Mouse (Mus musculus) heart, embryonic 13.5 days (tissue): ENCODE data around the gene Fan1. TPM values are rescaled to one million over a fixed set of nuclear protein-coding genes. Genes with fewer than 3 reads are reported as not detected.

ENCODE experiments used
- ATAC-seq: fragments of 200-750 bp; cut with Nextera tagmentation; 2 replicates; pipeline ENCODE4 v1.8.0; 2017; ENCODE audit warnings: moderate TSS enrichment; ENCODE audit not compliant: insufficient number of reproducible peaks, low FRiP score, low TSS enrichment; ENCODE audit errors: extremely low read depth
- H3K27ac ChIP-seq: fragments of 300-500 bp; sonication (generic); replicated peaks from 2 replicates; pipeline ENCODE4 v1.5.1; 2015; ENCODE audit warnings: moderate library complexity, mild to moderate bottlenecking, inconsistent platforms
- H3K27me3 ChIP-seq: fragments of 300-500 bp; sonication (generic); replicated peaks from 2 replicates; pipeline ENCODE4 v1.6.1; 2015; ENCODE audit warnings: mild to moderate bottlenecking, inconsistent platforms
- H3K36me3 ChIP-seq: fragments of 300-500 bp; sonication (generic); 2 replicates; pipeline ENCODE4 v1.6.1; 2015; ENCODE audit warnings: mild to moderate bottlenecking, inconsistent platforms
- H3K4me1 ChIP-seq: fragments of 300-500 bp; sonication (generic); 2 replicates; pipeline ENCODE4 v1.6.1; 2015; ENCODE audit warnings: inconsistent platforms
- H3K4me2 ChIP-seq: fragments of 300-500 bp; sonication (generic); 2 replicates; pipeline ENCODE4 v1.6.1; 2015; ENCODE audit warnings: inconsistent platforms, mild to moderate bottlenecking, moderate library complexity
- H3K4me3 ChIP-seq: fragments of 300-500 bp; sonication (generic); 2 replicates; pipeline ENCODE4 v1.5.1; 2015; ENCODE audit warnings: moderate library complexity, mild to moderate bottlenecking, inconsistent platforms
- H3K9ac ChIP-seq: fragments of 300-500 bp; sonication (generic); 2 replicates; pipeline ENCODE4 v1.6.1; 2015; ENCODE audit warnings: inconsistent platforms, mild to moderate bottlenecking, moderate library complexity
- H3K9me3 ChIP-seq: fragments of 300-500 bp; sonication (generic); 2 replicates; pipeline ENCODE4 v1.6.1; 2016; ENCODE audit warnings: inconsistent platforms
- WGBS: fragments of 180-500 bp; shearing (Covaris S2); methylation state at CpG from one replicate; pipeline ENCODE4 v1.1.7; 2015; ENCODE audit warnings: mixed read lengths; 5-methylcytosine and 5-hydroxymethylcytosine counted together
- polyA plus RNA-seq: library from polyadenylated mRNA; unstranded; fragments of >200 nt; fragmentation: Nextera tagmentation; extraction: Ambion mirVana; gene quantifications from 2 replicates; pipeline ENCODE4 v1.2.1, GENCODE M21; 2015

The Fan1 gene
- polyA plus RNA-seq, 1 experiment from 2014 or later, result 4.7 TPM

DNA sequence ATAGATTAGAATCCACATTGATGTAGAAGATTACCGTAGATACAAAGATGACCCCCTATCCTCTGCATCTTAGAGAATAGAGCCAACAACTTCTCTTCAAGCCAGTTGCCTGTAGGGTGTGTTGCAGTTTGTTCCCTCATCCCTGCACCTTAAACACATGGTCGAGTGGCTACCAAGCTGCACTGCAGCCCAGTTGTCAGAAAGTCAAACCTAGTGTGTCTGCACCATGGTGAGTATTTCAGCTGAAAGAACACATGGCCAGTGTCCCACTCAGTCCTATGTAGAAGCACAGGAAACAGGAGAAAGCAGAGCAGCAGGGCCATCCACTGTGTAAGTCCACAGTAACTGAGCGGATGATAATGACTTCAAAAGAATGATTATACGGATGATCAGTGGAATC, 46.4 kb downstream of the Fan1 start:
- Histone ChIP-seq H3K27ac (no peak overlapping the region), H3K9me3 (no peaks in the 10 kb centered on the region), H3K9ac (no peak overlapping the region), H3K27me3 (no peaks in the 10 kb centered on the region), H3K4me1 (no peaks in the 10 kb centered on the region), H3K36me3 (peaks cover 55% of the 10 kb centered on the region), H3K4me3 (no peak overlapping the region), H3K4me2 (no peak overlapping the region)
- ATAC-seq, result no peak
- WGBS, result 79% methylated on average over 4 of the region's 4 CpGs

DNA sequence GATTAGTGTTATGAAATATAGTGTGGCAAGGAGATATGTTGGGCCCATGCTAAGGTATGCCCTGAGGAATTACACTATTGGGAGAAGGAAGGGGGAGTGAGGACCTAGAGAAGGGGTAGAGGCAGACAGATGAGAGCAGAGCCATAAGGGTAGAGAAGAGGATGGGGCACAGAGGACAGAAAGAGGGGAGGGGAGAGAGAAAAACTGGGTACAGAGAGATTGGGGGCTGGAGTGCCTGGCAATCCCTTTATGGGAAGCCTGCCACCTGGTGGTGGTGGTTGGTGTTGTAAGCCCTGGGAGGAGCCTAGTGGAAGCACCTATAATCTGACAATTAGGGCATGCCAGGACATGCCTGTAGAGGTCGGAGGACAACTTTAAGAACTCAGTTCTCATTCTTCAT, 47.0 kb downstream of the Fan1 start:
- Histone ChIP-seq H3K9ac (no peak overlapping the region), H3K4me3 (no peak overlapping the region), H3K27ac (no peak overlapping the region), H3K4me2 (no peak overlapping the region), H3K4me1 (no peaks in the 10 kb centered on the region), H3K27me3 (no peaks in the 10 kb centered on the region), H3K36me3 (peaks cover 58% of the 10 kb centered on the region), H3K9me3 (no peaks in the 10 kb centered on the region)
- WGBS, result 13% methylated on average over 1 of the region's 1 CpGs
- no peak for ATAC-seq

DNA sequence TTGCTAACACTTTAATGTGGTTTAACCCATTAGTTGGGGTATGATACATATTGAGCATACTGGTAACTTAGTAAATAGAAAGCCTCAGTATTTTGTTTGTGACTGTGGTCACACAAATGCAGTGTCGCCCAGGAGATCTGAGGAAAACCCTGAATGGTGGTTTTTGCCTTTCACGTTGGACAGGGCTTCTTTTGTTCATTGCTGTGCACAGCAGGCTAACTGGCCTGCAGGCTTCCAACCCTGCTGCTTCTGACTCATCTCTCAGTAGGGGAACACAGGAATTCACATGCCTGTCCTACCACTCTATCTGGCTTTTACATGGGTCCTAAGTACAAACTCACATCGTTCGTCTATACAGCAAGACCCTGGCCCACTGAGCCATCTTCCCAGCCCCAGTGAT, 52.2 kb downstream of the Fan1 start:
- no peak overlapping the region for H3K4me3 ChIP-seq
- peaks cover 74% of the 10 kb centered on the region for H3K36me3 ChIP-seq
- no peaks in the 10 kb centered on the region for H3K4me1 ChIP-seq
- H3K9me3 ChIP-seq, result no peaks in the 10 kb centered on the region
- H3K4me2 ChIP-seq, result no peak overlapping the region
- 83% methylated on average over 4 of the region's 4 CpGs for WGBS
- ATAC-seq, result no peak
- H3K27ac ChIP-seq, result no peak overlapping the region
- H3K27me3 ChIP-seq, result no peaks in the 10 kb centered on the region
- H3K9ac ChIP-seq, result no peak overlapping the region

DNA sequence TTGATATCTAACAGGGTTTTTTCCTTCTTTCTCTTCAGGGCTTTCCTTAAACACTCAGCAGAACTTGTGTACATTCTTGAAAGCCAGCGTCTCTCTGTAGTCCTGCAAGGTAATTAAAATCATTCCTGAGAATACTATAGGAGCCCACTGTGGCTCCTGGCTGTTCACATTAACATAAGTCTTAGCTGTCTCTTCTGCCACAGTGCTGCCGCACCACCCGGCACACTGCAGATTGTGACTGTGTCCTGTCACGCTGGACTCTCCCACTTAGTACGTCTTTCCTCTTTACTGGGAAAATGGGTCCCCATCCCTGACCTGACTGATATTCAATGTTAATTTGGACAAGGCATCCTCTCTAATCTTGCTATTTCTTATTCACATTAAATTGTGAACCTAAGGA, 52.8 kb downstream of the Fan1 start:
- H3K36me3 ChIP-seq, result peaks cover 77% of the 10 kb centered on the region
- no peak overlapping the region for H3K27ac ChIP-seq
- no peak overlapping the region for H3K9ac ChIP-seq
- ATAC-seq, result no peak
- H3K4me3 ChIP-seq, result no peak overlapping the region
- no peak overlapping the region for H3K4me2 ChIP-seq
- no peaks in the 10 kb centered on the region for H3K27me3 ChIP-seq
- H3K9me3 ChIP-seq, result no peaks in the 10 kb centered on the region
- no peaks in the 10 kb centered on the region for H3K4me1 ChIP-seq
- WGBS, result 93% methylated on average over 5 of the region's 5 CpGs

DNA sequence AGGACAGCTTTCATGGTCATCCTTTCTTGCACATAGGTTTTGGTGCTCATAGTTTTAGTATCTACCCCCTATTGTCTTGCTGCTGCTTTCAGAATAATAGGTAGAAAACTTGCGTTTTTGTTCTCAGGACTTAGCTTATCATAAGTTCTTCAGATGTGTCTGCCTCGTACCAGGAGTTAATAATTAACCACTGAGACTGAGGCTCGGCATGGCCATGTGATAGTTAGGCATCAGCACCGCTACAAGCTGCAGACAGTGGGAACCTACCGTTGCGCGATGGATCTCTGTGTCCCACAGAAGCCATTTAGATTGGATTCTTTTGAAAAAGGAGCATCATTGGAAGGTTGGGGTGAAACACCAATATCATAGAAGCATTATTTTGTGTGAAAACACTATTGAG, 61.1 kb downstream of the Fan1 start:
- Histone ChIP-seq H3K9me3 (no peaks in the 10 kb centered on the region), H3K27me3 (no peaks in the 10 kb centered on the region), H3K4me2 (no peak overlapping the region), H3K9ac (no peak overlapping the region), H3K27ac (no peak overlapping the region), H3K4me1 (no peaks in the 10 kb centered on the region), H3K36me3 (peaks cover 70% of the 10 kb centered on the region), H3K4me3 (no peak overlapping the region)
- no peak for ATAC-seq
- 90% methylated on average over 7 of the region's 7 CpGs for WGBS

DNA sequence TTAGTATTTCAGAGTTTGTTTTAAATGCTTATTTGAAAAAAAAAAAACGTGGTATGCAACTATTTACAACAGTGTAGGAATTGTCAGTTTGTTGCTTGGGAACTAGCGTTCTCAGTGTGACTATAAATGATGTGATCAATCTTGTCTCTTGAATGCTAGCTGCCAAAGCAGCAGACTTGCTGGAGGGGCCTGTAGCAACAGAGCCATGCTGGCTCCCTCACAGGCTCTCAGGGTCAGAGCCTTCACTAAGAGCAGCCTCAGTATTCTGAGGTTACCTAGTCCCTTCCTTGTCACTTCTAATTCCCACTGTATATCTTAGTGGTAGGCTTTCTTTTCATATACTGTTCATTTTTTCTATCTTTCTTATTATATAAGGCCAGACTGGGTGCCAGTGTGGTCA, 63.1 kb downstream of the Fan1 start:
- WGBS, result 67% methylated on average over 2 of the region's 2 CpGs
- no peak for ATAC-seq

DNA sequence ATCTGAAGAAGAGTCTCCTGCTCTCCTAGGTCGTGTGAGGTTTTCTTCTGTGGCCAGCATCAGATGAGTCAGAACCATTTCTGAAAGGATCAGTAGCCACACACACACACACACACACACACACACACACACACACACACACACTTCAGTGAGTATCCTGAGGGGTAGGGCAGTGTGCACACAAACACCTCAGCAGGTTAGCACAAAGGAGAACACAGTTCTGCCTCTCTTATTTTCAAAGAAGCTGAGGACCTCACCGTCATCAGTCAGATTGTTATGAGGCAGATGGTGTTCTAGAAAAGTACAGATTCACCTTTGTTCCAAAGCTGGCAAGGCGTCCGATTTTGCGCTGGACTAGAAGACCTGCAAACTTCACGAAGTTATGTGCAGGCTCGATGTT, 63.7 kb downstream of the Fan1 start:
- Histone ChIP-seq H3K36me3 (peaks cover 49% of the 10 kb centered on the region), H3K9ac (no peak overlapping the region), H3K27ac (no peak overlapping the region), H3K4me1 (no peaks in the 10 kb centered on the region), H3K4me3 (no peak overlapping the region), H3K27me3 (no peaks in the 10 kb centered on the region), H3K4me2 (no peak overlapping the region), H3K9me3 (no peaks in the 10 kb centered on the region)
- WGBS, result 86% methylated on average over 7 of the region's 7 CpGs
- no peak for ATAC-seq

More for the DNA sequence above, 63.1 kb downstream of the Fan1 start:
- Histone ChIP-seq H3K9me3 (no peaks in the 10 kb centered on the region), H3K4me3 (no peak overlapping the region), H3K4me1 (no peaks in the 10 kb centered on the region), H3K4me2 (no peak overlapping the region), H3K27ac (no peak overlapping the region), H3K36me3 (peaks cover 54% of the 10 kb centered on the region), H3K9ac (no peak overlapping the region), H3K27me3 (no peaks in the 10 kb centered on the region)

Other genes starting within 250 kb of the Fan1 start
- gene Trpm1, start 220.3 kb downstream of the Fan1 start, polyA plus RNA-seq, result 0.16 TPM in 1 of 2 replicates, not detected in the other
- 4.8 and 5.0 TPM in 2 replicates for gene Mtmr10, start 86.4 kb downstream of the Fan1 start, polyA plus RNA-seq
- 22.0 and 23.2 TPM in 2 replicates for gene Mphosph10, start 18.2 kb upstream of the Fan1 start, polyA plus RNA-seq
- gene Mcee, start 18.5 kb upstream of the Fan1 start, polyA plus RNA-seq, result 105 and 115 TPM in 2 replicates
- 0.55 and 1.3 TPM in 2 replicates for gene Apba2, start 127.6 kb upstream of the Fan1 start, polyA plus RNA-seq